Mouse (Mus musculus): ENCODE data around the gene Mief1. TPM values are rescaled to one million over a fixed set of nuclear protein-coding genes. Genes with fewer than 3 reads are reported as not detected.

The Mief1 gene
- polyA plus RNA-seq, 1 experiment from 2014 or later = 35.8 TPM

DNA sequence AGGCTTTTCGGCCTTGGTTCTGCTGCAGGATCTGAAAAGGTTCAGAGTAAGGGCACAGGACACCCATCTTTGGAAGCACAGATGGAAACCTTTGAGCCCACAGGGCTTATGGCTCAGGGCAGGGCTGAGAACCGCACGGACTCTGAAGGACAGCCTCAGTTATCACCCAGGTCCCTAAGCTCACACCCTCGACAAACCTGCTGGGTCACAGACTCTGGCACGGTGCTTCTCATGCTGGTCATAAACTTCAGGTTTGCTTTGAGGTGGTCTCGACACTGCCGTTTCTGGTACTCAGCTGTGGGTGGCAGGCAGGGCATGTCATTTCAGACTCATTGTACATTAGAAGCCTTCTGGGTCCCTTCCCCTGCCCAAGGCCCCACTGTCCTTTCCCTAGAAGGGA lies 27.3 kb downstream of the Mief1 start:
- Histone ChIP-seq H3K27me3 (replicated peaks; ENCODE audit: control insufficient read depth, insufficient read depth, low read length) (no peaks in the 10 kb centered on the region), H3K9me3 (ENCODE audit: control insufficient read depth, low read length) (no peaks in the 10 kb centered on the region), H3K9ac (ENCODE audit: low read depth, low read length) (no peak overlapping the region), H3K27ac (ENCODE audit: low read depth, low read length) (no peak overlapping the region), H3K4me3 (ENCODE audit: low read depth, low read length) (no peak overlapping the region), H3K36me3 (ENCODE audit: control insufficient read depth, insufficient read depth, low read length) (peaks cover 27% of the 10 kb centered on the region), H3K4me2 (no peak overlapping the region), H3K4me1 (replicated peaks; ENCODE audit: control insufficient read depth, insufficient read depth, low read length) (peaks cover 41% of the 10 kb centered on the region)
- ATAC-seq (replicated peaks; ENCODE audit: low FRiP score) (no peak), DNase-seq (ENCODE audit: low spot score) (no peak)
- WGBS = 76% methylated on average over 7 of the region's 7 CpGs

DNA sequence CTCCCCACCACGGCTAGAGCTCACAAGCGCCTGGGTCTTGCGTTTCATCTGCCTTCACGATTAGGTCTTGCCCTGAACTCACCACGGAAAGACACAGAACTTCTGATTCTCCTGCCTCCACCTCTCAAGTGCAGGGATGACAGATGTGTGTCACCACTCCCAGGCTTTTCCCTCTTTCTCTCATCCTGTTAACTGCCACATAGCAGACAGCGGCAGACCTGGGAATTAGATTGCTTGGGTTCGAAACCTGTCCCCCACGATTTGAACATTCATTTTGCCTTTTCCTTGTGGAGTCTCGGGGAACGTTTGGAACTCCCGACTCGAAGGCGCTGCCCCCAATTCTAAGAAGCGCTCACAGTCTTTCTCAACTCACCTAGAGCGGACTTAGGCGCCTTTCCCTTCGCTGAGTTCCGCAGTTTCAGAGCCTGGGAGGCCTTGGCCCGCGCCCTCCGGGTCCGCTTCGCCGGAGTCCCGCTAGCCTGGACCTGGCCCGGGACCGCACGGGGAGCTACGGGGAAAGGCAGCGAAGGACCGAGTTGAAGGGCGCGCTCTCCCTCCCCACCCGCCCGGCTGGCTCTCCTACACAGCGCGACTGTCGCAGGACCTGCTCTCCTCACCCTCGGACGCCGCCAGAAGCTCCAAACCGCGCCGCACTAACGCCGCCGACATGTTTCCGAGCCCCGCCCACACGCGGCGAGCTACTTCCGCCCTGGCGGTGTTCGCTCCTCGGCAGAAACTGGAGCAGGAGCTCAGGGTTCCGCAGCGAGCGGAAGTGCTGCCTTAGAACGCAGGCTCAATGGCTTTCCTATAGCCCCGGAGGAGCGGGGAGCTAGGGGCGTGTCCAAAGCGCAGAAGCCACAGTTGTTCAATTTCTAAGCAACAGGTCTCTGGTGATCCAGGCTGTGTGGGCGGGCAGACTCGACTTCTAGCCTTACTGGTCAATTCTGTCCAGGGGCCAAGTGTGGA lies 30.1 kb downstream of the Mief1 start, which contains the start of gene Rps19bp1:
TSS of gene Rps19bp1 (minus strand) at position 706 of the 966 bp plus-strand sequence.
- ATAC-seq (replicated peaks; ENCODE audit: low FRiP score) (peak; percentile 90), DNase-seq (ENCODE audit: low spot score) (peak; percentile 89)
- Histone ChIP-seq H3K4me3 (ENCODE audit: low read depth, low read length) (peak within 1 kb of the TSS; percentile 85), H3K36me3 (ENCODE audit: control insufficient read depth, insufficient read depth, low read length) (peaks cover 9% of the 10 kb centered on the region; the same call in 1 of the 2 replicates), H3K9ac (ENCODE audit: low read depth, low read length) (peak within 1 kb of the TSS; percentile 75), H3K9me3 (ENCODE audit: control insufficient read depth, low read length) (no peaks in the 10 kb centered on the region), H3K27me3 (replicated peaks; ENCODE audit: control insufficient read depth, insufficient read depth, low read length) (no peaks in the 10 kb centered on the region), H3K27ac (ENCODE audit: low read depth, low read length) (peak within 1 kb of the TSS; percentile 40; the same call in 1 of the 2 replicates), H3K4me1 (replicated peaks; ENCODE audit: control insufficient read depth, insufficient read depth, low read length) (peaks cover 17% of the 10 kb centered on the region), H3K4me2 (peak within 1 kb of the TSS; percentile 79)
- 2% methylated on average over 66 of the region's 66 CpGs for WGBS

GRCm38 (mm10) chr15:80266281-80266680 lies 32.5 kb downstream of the Mief1 start:
- DNase-seq (ENCODE audit: low spot score) (peak; percentile 53), ATAC-seq (replicated peaks; ENCODE audit: low FRiP score) (no peak)
- 0% methylated on average over 2 of the region's 2 CpGs for WGBS
- Histone ChIP-seq H3K4me2 (no peak overlapping the region), H3K27me3 (replicated peaks; ENCODE audit: control insufficient read depth, insufficient read depth, low read length) (no peaks in the 10 kb centered on the region), H3K27ac (ENCODE audit: low read depth, low read length) (no peak overlapping the region), H3K9me3 (ENCODE audit: control insufficient read depth, low read length) (peaks cover 4% of the 10 kb centered on the region; the same call in 1 of the 2 replicates), H3K9ac (ENCODE audit: low read depth, low read length) (no peak overlapping the region), H3K4me1 (replicated peaks; ENCODE audit: control insufficient read depth, insufficient read depth, low read length) (peaks cover 9% of the 10 kb centered on the region), H3K36me3 (ENCODE audit: control insufficient read depth, insufficient read depth, low read length) (no peaks in the 10 kb centered on the region; the same call in 1 of the 2 replicates), H3K4me3 (ENCODE audit: low read depth, low read length) (no peak overlapping the region)

GRCm38 (mm10) chr15:80271858-80272396 lies 38.1 kb downstream of the Mief1 start:
- ATAC-seq (replicated peaks; ENCODE audit: low FRiP score) = no peak
- no peak overlapping the region for H3K4me3 ChIP-seq (ENCODE audit: low read depth, low read length)
- DNase-seq (ENCODE audit: low spot score) = no peak
- H3K9me3 ChIP-seq (ENCODE audit: control insufficient read depth, low read length) = peaks cover 4% of the 10 kb centered on the region; the same call in 1 of the 2 replicates
- H3K27me3 ChIP-seq (replicated peaks; ENCODE audit: control insufficient read depth, insufficient read depth, low read length) = peaks cover 3% of the 10 kb centered on the region
- no peaks in the 10 kb centered on the region for H3K4me1 ChIP-seq (replicated peaks; ENCODE audit: control insufficient read depth, insufficient read depth, low read length)
- H3K36me3 ChIP-seq (ENCODE audit: control insufficient read depth, insufficient read depth, low read length) = no peaks in the 10 kb centered on the region
- WGBS = 68% methylated on average over 3 of the region's 3 CpGs
- no peak overlapping the region for H3K27ac ChIP-seq (ENCODE audit: low read depth, low read length)
- H3K4me2 ChIP-seq = no peak overlapping the region
- no peak overlapping the region for H3K9ac ChIP-seq (ENCODE audit: low read depth, low read length)

DNA sequence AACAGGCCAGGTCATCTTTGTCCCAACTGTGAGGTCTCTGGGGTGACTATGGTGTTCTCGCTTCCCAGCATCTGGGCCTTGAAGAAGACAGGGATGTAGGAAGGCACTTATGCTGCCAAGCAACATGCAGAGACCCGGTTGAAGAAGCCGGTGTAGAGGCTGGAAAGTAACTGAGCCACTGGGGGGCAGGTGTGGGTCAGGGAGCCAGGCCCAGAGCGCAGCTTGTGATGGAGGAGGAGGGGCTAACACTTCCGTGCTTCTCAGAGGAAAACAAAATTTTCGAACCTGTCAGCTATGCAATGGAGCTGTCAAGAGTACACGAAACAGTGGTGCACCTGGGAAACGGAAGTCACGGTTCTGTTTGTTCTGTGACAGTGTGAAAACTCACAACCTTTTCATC lies 43.3 kb downstream of the Mief1 start:
- WGBS = 44% methylated on average over 9 of the region's 9 CpGs
- Histone ChIP-seq H3K4me2 (no peak overlapping the region), H3K27ac (ENCODE audit: low read depth, low read length) (no peak overlapping the region), H3K36me3 (ENCODE audit: control insufficient read depth, insufficient read depth, low read length) (no peaks in the 10 kb centered on the region), H3K27me3 (replicated peaks; ENCODE audit: control insufficient read depth, insufficient read depth, low read length) (peaks cover 7% of the 10 kb centered on the region), H3K9ac (ENCODE audit: low read depth, low read length) (no peak overlapping the region), H3K4me1 (replicated peaks; ENCODE audit: control insufficient read depth, insufficient read depth, low read length) (no peaks in the 10 kb centered on the region), H3K4me3 (ENCODE audit: low read depth, low read length) (no peak overlapping the region), H3K9me3 (ENCODE audit: control insufficient read depth, low read length) (no peaks in the 10 kb centered on the region)
- DNase-seq (ENCODE audit: low spot score) (no peak), ATAC-seq (replicated peaks; ENCODE audit: low FRiP score) (no peak)

DNA sequence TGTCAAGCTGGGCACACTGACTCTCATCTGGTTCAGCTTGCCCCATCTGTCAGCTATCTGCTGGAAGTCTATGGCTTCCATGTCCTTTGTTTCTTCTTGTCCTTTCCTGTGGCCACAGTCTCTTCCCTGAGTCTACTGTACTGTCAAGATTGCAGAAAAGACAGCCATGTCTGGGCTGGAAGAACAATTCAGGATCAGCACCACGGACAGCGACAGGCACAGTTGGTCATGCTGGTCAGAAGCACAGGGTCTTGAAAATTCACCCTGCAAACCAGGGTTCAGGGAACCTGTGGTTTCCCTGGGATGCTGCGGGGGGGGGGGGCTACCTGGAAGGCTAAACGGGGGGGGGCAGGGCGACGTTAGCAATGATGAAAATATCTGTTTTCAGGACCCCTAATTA lies 43.8 kb downstream of the Mief1 start:
- DNase-seq (ENCODE audit: low spot score) (peak; percentile 69), ATAC-seq (replicated peaks; ENCODE audit: low FRiP score) (no peak)
- Histone ChIP-seq H3K27ac (ENCODE audit: low read depth, low read length) (no peak overlapping the region), H3K27me3 (replicated peaks; ENCODE audit: control insufficient read depth, insufficient read depth, low read length) (peaks cover 10% of the 10 kb centered on the region), H3K36me3 (ENCODE audit: control insufficient read depth, insufficient read depth, low read length) (no peaks in the 10 kb centered on the region), H3K4me1 (replicated peaks; ENCODE audit: control insufficient read depth, insufficient read depth, low read length) (no peaks in the 10 kb centered on the region), H3K9me3 (ENCODE audit: control insufficient read depth, low read length) (no peaks in the 10 kb centered on the region), H3K4me2 (no peak overlapping the region), H3K4me3 (ENCODE audit: low read depth, low read length) (no peak overlapping the region), H3K9ac (ENCODE audit: low read depth, low read length) (no peak overlapping the region)
- WGBS = 0% methylated on average over 6 of the region's 6 CpGs

- H3K4me3 ChIP-seq (ENCODE audit: low read depth, low read length) = no peak overlapping the region
- WGBS = 45% methylated on average over 5 of the region's 5 CpGs
- H3K27ac ChIP-seq (ENCODE audit: low read depth, low read length) = no peak overlapping the region
- DNase-seq (ENCODE audit: low spot score) (no peak), ATAC-seq (replicated peaks; ENCODE audit: low FRiP score) (no peak)
- H3K36me3 ChIP-seq (ENCODE audit: control insufficient read depth, insufficient read depth, low read length) = no peaks in the 10 kb centered on the region
- no peaks in the 10 kb centered on the region for H3K9me3 ChIP-seq (ENCODE audit: control insufficient read depth, low read length)
- no peaks in the 10 kb centered on the region for H3K4me1 ChIP-seq (replicated peaks; ENCODE audit: control insufficient read depth, insufficient read depth, low read length)
- H3K4me2 ChIP-seq = no peak overlapping the region
- H3K9ac ChIP-seq (ENCODE audit: low read depth, low read length) = no peak overlapping the region
- H3K27me3 ChIP-seq (replicated peaks; ENCODE audit: control insufficient read depth, insufficient read depth, low read length) = peaks cover 10% of the 10 kb centered on the region
These were observed 44.4 kb downstream of the Mief1 start for GRCm38 (mm10) chr15:80278121-80278759.

DNA sequence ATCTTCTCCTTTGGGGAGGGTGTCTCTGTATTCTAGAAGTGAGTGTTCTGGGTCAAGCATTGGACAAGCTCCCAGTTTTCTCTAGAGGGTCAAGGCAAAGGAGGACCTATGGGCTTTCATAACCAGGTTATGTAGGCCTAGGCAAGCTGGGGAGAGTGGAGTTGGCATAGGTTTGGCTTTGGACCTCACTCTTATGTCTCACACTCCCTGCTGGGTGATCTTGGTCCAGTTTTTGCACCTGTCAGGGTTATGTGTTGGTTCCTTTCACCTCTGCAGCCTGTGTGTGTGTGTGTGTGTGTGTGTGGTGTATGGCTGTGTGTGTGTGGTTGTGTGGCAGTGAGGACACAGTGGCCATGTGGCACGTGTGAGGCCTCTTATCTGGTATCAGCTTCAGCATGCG lies 45.2 kb downstream of the Mief1 start:
- no peak for ATAC-seq (replicated peaks; ENCODE audit: low FRiP score)
- Histone ChIP-seq H3K4me3 (ENCODE audit: low read depth, low read length) (no peak overlapping the region), H3K4me2 (no peak overlapping the region), H3K36me3 (ENCODE audit: control insufficient read depth, insufficient read depth, low read length) (no peaks in the 10 kb centered on the region), H3K9me3 (ENCODE audit: control insufficient read depth, low read length) (no peaks in the 10 kb centered on the region), H3K9ac (ENCODE audit: low read depth, low read length) (no peak overlapping the region), H3K27ac (ENCODE audit: low read depth, low read length) (no peak overlapping the region), H3K4me1 (replicated peaks; ENCODE audit: control insufficient read depth, insufficient read depth, low read length) (no peaks in the 10 kb centered on the region), H3K27me3 (replicated peaks; ENCODE audit: control insufficient read depth, insufficient read depth, low read length) (peaks cover 17% of the 10 kb centered on the region)
- 64% methylated on average over 2 of the region's 2 CpGs for WGBS
- no peak for DNase-seq (ENCODE audit: low spot score)

Data from liver, embryonic 11.5 days (tissue).